Mouse (Mus musculus) thymus, postnatal 0 days (tissue): Measurements from ENCODE around the gene Tspan31. TPM values are rescaled to one million over a fixed set of nuclear protein-coding genes. Genes with fewer than 3 reads are reported as not detected.

Experiments used
- DNase-seq: peaks from one replicate; pipeline ENCODE4 v3.0.0-alpha.2; 2015; ENCODE audit warnings: low spot score
- polyA plus RNA-seq: library from polyadenylated mRNA; unstranded; fragments of >200 nt; fragmentation: Nextera tagmentation; extraction: Ambion mirVana; gene quantifications from 2 replicates; pipeline ENCODE4 v1.2.1, GENCODE M21; 2015

The Tspan31 gene
- polyA plus RNA-seq = 49.9 and 60.5 TPM in 2 replicates

DNA sequence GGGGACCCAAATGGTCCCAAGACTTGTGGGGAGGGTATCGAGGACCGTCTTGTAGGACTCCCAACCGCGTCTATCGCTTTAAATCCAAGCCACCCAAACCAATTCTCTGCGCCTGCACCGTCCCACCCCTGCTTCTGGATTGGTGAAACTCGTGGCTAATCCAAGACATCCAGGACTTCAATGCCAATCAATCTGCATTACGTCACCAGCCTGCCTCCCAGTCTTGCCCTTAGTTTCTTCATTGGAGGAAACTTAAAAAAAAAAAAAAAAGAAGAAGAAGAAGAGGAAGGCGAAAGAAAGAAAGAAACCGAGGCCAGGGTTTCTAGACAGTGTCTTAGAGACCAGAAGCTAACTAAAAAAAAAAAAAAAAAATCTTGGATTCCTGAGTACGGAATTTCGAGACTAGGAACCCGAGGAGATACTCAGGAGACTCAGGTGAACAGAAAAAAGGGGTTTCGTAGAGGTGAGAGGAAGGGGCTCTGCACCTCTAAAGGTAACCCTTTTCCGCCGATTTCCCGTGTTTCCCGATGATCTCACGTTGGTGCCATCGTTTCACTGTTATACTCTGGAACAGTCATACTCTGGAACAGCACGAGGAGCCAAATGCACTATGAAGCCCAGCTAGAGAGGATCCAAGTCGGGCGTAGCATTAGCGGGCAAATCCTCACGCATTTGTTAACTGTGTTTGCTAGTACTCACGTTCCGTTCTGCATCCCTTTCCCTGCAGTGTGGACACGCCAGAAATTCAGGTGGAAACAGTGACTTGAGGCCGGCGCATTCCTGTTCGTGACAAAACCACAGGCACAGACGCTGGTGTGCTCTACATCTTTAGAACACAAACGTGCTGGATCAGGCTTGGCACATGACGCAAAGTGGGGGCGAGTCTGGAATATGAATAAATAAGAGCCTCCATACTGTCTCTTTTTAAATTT is at the start of gene Tspan31:
Gene Tspan31, minus strand, starts transcription at position 75 of the 932 bp plus-strand sequence.
- DNase-seq = peak; percentile 76

DNA sequence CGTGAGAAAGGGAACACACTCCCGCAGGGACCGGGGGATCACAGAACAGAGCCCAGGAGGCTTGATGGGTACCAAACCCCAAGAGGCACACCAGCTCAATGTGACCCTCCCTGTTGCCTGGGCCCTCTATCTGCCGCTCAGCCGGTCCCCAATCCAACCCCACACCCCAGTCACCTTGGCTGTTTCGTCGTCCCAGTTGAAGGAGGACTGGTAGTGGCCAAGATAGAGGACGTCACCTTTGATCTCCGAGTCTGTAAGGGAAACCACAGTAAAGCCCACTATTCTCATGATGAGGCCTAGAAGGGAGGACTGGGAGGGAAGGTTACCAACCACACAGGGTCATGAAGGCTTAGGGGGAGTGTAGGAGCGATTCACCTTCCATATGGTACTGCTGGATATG is 49.2 kb upstream of the Tspan31 start:
- no peak for DNase-seq

DNA sequence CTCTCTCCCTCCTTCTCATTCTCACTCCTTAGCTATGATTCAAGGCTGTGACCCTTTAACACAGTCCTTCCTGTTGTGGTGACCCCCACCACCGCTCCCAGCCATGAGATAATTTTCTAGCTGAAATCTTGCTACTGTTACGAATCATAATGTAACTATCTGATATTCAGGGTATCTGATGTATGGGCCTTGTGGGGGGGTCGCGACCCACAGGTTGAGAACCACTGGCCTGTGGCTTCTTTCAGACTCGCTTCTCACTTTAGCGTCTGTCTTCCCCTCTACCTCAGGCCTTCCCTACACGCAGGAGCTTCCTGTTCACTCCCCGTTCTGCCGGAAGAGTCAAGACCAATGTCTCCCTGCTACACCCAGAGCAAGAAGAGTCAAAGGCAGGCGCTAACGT is 48.4 kb upstream of the Tspan31 start:
- DNase-seq = no peak

DNA sequence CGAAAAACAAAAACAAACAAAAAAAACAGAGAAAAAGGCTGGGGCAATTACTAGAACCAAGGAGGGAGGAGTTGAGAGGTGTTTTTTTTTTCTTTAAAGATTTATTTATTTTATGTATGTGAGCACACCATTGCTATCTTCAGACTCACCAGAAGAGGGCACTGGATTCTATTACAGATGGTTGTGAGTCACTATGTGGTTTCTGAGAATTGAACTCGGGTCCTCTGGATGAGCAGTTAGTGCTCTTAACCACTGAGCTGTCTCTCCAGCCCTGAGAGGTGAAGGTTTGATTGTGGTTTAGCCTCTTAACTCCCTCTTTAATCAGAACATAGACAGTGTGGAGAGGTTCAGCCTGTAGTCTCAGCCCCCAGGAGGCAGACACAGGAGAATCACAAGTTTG is 45.0 kb upstream of the Tspan31 start:
- DNase-seq = peak; percentile 39

DNA sequence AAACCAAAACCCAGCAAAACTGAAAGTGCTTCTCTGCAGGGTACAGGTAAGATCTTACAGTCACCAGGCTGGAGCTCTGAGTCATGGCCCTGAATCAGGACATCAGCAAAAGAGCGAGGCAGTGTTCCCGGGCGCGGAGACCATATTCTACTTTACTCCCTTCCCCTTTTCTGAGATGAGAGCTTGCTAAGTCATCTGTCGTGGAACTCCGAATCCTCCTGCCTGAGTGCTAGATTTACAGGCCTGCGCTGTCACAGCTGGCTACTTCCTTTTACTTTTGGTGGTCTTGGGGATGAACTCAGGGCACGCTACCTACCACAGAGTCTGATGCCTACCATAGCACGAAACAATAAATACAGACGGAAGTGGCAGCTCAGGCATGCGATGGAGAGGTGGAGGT is 44.3 kb upstream of the Tspan31 start:
- no peak for DNase-seq

DNA sequence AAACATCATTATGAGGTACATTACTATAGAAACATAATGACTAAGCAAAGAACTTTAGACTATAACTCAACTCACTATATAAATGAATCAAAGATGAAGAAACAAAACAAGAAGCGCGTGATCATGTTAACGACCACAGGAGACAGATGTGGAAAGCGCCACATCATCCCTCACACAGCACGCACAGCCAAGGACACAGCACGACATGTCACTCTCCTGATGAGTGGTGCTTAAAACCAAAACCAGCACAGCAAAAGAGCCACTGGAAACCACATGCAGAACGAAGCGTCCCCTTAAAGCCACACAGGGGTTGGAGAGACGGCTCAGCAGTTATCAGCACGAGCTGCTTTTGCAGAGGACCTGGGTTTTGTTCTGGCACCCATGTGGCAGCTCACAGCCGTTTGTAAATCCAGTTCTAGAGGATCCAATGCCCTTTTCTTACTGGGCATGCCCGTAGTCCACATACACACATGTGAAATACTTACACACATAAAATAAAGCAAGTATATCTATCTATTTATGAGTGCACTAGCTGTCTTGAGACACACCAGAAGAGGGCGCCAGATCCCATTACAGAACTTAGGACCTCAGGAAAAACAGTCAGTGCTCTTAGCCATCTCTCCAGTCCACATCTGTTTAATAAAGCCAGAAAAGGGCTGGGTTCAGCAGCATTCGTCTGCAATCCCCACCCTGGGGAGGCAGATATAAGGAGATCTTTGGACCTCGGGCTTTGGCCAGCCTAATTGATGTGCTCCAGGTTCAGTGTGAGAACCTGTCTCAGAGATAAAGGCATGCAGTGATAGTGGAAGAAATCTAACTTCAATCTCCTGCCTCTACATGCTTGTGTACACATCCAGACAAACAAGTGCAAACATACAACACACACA is 41.2 kb upstream of the Tspan31 start:
- peak; percentile 23 for DNase-seq

DNA sequence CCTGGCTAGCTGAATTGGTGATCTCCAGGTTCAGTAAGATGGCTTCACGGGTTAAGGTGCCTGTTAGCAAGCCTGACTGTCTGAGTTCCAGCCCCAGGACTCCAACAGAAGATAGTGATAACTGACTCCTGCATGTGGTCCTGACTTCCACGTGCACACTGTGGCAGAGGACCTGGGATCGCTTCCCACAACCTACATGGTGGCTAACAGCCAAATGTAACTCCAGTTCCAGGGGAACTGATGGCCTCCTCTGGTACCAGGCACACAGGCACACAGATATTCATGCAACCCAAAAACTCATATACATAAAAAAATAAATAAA is 38.2 kb upstream of the Tspan31 start:
- no peak for DNase-seq

DNA sequence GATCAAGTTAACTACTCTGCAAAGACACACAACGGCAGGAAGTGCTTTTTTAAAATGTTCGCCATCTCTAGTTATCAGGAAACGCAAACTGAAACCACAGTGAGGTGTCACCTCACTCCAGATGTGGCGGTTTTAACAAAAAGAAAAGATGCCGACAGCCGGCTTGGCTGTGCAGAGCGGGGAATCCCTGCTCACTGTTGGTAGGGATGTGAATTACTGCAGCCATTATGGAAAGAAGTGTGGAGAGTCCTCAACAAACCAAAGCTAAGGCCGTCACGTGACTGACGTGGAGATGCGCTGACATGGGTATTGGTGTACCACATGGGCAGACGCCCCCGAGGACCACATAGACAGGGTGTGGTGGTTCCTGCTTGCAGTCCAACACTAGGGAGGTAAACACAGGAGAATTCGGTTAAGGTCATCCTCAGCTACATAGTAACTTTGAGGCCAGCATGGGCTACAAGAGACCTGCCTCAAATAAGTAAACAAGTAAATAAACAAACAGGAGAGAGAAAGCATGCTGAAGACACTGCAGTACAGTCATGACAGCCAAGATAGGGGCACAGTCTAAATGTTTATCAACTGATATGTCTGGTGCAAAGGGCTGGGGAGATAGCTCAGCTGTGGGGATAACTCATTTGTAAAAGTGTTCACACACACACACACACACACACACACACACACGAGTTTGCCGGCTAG is 37.6 kb upstream of the Tspan31 start:
- DNase-seq = peak; percentile 75

DNA sequence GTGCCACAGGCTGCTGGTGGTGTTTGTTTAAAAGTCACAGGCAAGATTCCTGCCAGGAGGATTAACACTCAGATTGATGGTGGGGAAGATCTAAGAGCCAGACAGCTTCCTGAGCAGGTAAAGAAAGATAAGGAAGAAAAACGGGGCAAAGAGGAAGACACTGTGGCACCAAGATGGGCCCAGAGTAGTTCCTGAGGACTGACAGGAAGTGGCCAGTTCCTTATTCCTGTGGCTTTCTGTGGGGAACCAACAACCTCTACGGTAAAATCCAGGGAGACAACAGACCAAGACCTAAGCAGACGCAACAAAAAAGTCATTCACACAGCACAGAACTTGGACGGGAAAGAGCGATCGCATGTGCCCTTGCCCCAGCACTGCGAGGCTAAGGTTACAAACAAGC is 33.6 kb upstream of the Tspan31 start:
- DNase-seq = no peak

DNA sequence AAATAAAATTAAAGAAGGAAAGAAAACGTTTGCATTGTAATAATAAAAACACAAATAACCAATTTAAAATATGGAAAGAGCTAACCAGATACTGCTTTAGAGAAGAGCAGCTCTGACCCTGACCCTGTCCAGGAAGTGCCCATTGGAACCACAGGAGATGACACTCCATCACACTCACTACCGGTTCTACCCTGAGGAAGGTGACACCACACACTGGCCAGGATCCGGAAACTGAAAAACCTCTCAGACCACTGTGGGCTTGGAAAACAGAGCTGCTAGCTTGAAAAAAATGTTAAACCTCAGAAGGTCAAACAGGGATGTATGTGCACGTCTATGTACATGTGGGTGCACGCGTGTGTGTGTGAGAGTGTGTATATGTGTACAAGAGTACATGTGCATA is 31.1 kb upstream of the Tspan31 start:
- no peak for DNase-seq

DNA sequence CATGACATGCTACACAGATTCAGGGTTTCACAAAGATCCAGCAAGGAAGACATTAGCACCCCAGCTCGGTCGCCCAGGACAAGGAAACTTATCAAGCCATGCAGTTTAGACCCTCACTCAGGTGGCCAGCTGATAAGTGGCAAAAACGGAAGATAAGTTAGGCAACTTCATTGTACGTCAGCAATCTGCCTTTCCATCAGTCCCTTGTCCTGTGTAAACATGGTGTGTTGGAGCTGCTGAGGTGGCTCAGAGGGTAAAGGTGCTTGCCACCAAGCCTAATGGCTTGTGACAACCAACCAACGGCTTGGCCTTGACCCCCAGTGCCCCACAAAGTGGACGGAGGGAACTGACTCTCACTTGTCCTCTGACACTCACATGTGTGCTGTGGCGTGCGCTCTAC is 30.4 kb upstream of the Tspan31 start:
- no peak for DNase-seq

DNA sequence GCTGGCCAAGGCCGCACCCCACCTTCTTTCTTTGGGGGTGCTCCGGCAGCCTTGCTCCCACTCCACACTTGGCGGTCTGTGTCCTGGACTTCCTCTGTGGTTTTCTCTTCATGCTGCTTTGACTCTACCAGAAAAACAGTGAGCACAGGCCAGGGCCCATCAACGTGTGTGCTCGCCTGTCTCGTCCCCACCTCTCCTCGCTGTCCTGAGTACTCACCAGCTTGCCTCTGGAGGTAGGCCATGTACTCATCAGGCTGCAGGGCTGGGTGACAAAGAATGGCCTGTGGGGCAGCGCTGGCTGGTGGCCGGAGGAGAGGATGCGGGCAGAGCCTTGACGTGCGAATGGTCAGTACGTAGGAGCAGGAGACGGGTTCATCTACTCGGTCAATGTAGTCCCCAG is 29.8 kb upstream of the Tspan31 start:
- DNase-seq = no peak

DNA sequence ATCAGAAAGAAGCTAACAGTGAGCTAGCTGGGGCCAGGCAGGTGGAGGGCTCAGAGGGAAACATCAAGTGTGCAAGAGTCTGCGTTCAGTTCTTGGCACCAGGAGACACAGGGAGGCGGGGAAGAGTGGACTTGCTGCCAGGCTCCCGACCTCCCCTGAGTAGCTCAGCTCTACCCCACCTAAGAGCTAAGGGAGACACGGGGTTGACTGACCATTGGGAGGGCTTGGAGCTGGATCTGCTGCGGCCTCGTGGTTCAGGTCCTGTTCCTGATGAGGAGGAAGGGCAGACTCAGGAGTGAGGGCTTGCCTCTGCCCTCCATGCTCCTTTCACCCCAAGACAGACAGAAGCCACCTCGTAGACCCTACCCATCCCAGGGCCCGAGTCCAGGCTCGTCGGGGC is 29.1 kb upstream of the Tspan31 start:
- DNase-seq = no peak

DNA sequence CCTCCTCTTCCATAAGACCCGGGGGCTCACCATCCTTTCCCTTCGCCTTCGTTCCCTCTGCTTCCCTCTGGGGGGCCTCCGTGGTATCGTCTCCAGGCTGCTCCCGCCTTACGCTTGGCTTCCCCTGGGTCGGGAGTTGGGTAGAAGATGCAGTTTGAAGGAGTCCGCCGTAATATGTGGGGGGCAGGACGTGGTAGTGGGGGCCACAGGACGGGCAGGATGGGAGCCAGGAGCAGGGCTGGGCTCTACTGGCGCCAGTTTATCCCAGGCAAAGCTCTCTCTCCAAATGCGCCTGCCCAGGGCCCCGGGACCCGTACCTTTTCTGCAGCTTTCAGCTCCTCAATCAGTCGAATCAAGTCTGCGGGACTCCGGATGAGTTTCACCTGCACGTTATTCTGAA is 28.4 kb upstream of the Tspan31 start:
- no peak for DNase-seq

DNA sequence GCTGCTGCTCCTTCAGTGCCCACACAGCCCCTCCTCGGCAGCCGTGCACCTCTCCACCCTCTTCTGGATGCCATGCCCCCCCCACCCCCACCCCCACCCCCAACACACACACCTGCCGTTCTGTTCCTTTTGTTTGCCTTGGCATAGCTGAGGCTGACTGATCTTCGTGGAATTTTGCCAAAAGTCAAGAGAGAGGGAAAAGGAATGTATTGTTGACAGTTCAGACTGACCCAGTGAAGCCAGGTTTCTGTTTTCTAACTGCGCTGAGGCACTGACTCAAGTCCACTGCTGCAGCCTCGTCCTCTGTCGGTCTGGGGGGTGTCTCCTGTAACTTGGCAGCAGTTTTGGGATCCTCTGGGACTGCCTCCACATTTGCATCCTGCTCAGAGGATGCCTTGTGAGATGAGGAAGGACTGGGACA is 24.3 kb upstream of the Tspan31 start:
- DNase-seq = no peak

DNA sequence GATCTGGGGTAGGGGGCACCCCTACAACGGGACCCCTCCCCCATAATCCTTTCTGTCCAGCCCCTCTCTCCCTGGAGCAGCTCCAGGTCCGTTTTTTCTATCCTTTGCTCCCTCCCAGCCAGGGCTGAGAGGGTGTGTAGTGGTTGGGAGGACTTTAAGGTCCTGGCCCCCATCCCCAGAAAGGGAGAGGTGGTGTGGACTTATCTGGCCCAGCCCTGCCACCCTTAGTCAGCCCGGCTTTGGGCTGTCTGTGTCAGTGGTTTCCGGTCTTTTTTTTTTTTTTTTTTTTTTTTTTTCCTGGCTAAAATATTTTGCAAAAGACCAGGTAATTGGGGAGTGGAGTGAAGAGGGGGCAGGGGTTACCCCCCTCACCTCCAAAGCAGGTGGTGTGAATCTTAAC is 22.7 kb upstream of the Tspan31 start:
- no peak for DNase-seq

DNA sequence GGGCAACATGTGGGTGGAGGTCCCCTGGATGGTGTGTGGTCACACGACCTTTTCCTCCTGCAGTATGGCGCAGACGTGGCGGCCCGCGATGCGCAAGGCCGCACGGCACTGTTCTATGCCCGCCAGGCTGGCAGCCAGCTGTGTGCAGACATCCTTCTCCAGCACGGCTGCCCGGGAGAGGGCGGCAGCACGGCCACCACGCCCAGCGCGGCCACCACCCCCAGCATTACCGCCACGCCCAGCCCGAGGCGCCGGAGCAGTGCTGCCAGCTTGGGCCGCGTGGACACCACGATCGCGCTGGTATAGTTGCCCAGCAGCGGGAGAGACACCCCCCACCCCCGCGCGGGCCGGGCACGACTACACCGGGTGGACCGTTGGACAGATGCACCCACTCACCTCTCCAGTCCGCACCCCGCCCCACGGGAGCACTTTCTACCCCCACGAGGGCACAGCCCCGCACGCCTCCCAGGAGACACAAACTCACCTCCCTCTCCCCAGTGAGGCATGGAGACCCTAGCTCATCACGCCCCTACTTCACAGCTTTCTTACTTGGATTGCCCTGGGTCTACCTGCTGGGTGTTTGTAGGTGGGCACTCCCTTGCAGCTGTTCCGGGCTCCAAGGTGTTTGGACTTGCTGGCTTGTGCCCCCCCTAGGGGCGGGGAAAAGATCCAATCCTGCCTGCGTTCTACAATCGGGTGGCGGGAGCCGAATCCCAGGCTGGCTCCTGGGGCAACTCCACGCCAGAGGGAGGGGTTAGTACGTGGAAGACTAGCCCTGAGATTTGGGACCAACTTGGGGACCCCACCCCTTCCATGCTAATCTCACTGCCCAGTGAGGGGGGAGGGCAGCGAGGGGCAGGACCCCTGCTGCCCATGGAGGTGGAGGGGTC is 21.7 kb upstream of the Tspan31 start:
- DNase-seq = no peak

DNA sequence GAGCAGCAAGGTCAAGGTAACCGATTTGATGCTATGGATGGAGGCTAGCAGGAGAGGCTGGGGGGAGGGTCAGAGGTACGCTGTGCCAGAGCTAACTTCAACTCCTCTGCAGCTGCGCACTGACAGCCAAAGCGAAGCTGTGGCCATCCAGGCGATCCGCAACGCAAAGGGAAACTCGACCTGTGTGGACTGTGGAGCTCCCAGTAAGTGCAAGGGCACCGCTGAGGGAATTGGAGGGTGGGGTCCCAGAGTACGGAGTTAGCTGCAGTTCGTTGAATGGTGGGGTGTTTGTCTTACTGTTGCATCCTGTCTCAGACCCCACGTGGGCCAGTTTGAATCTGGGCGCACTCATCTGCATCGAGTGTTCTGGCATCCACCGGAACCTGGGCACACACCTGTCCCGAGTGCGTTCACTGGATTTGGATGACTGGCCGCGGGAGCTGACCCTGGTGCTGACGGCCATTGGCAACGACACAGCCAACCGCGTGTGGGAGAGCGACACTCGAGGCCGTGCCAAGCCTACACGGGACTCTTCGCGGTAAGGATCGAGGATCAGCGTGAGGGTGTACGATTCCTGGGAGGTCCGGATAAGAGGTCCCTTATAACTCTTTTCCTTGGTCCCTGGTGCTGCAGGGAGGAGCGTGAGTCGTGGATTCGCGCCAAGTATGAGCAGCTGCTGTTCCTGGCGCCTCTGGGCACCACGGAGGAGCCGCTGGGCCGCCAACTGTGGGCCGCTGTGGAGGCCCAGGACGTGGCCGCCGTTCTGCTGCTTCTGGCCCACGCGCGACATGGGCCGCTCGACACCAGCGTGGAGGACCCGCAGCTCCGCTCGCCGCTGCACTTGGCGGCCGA is 20.7 kb upstream of the Tspan31 start:
- DNase-seq = no peak

DNA sequence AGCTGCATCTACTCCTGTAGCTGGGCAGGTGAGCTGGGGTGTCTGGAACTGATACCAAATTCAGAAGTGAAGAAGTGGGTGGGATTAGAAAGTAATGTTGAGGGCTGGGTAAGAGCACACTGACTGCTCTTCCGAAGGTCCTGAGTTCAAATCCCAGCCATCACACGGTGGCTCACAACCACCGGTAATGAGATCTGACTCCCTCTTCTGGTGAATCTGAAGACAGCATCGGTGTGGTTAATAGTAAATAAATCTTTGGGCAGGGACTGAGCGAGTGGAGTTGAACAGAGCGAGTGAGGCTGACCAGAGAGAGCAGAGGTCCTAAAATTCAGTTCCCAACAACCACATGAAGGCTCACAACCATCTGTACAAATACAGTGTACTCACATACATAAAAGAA is 15.6 kb upstream of the Tspan31 start:
- DNase-seq = no peak

DNA sequence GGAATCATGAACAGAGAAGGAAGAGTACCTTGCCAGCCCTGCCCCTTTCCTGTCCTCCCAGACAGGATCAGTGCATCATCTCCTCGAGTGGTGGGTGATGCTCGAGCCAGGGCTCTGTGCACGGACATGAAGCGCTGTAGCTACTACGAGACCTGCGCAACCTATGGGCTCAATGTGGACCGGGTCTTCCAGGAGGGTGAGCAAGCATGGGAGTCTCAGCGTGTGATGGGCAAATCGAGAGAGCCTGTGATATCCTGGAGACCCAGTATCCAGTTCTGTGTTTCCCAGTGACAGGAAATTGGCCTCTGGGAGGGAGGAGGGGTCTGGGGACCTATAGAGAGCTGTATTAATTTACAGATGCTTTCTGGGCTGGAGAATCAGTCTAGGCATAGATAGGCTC is 15.0 kb upstream of the Tspan31 start:
- DNase-seq = no peak
